Mouse (Mus musculus): ENCODE measurements around the gene Vash1. TPM values are rescaled to one million over a fixed set of nuclear protein-coding genes. Genes with fewer than 3 reads are reported as not detected.

Vash1 gene
- total RNA-seq (2022), result 10 to 100 TPM in 3 of 4 experiments, 1 to 10 TPM in 1; 6.6 to 16.3 (median 13.3) TPM

- no peak for DNase-seq (ENCODE audit: low spot score)
Observed at GRCm38 (mm10) chr12:86678591-86679545, at the start of gene Vash1. TSS of gene Vash1 (plus strand) at chr12:86678700.

GRCm38 (mm10) chr12:86628783-86629172, 49.7 kb upstream of the Vash1 start:
- no peak for DNase-seq (ENCODE audit: low spot score)

GRCm38 (mm10) chr12:86641763-86642162, 36.7 kb upstream of the Vash1 start:
- DNase-seq (ENCODE audit: low spot score), result no peak

GRCm38 (mm10) chr12:86644512-86645273, 33.8 kb upstream of the Vash1 start:
- DNase-seq (ENCODE audit: low spot score), result no peak

- no peak for DNase-seq (ENCODE audit: low spot score)
Observed at GRCm38 (mm10) chr12:86645494-86645893, 33.0 kb upstream of the Vash1 start.

- no peak for DNase-seq (ENCODE audit: low spot score)
Observed at GRCm38 (mm10) chr12:86646831-86647230, 31.7 kb upstream of the Vash1 start.

GRCm38 (mm10) chr12:86647279-86647678, 31.2 kb upstream of the Vash1 start:
- no peak for DNase-seq (ENCODE audit: low spot score)

- no peak for DNase-seq (ENCODE audit: low spot score)
Observed at GRCm38 (mm10) chr12:86647736-86648135, 30.8 kb upstream of the Vash1 start.

GRCm38 (mm10) chr12:86648489-86648888, 30.0 kb upstream of the Vash1 start:
- no peak for DNase-seq (ENCODE audit: low spot score)

- no peak for DNase-seq (ENCODE audit: low spot score)
Observed at GRCm38 (mm10) chr12:86651301-86651860, 27.1 kb upstream of the Vash1 start.

GRCm38 (mm10) chr12:86652570-86653041, 25.9 kb upstream of the Vash1 start:
- peak; percentile 94 for DNase-seq (ENCODE audit: low spot score)

- DNase-seq (ENCODE audit: low spot score), result no peak
Observed at GRCm38 (mm10) chr12:86659447-86659968, 19.0 kb upstream of the Vash1 start.

GRCm38 (mm10) chr12:86660466-86660865, 18.0 kb upstream of the Vash1 start:
- DNase-seq (ENCODE audit: low spot score), result no peak

GRCm38 (mm10) chr12:86665656-86666055, 12.8 kb upstream of the Vash1 start:
- DNase-seq (ENCODE audit: low spot score), result no peak

- DNase-seq (ENCODE audit: low spot score), result no peak
Observed at GRCm38 (mm10) chr12:86668404-86668803, 10.1 kb upstream of the Vash1 start.

GRCm38 (mm10) chr12:86672105-86672504, 6.4 kb upstream of the Vash1 start:
- no peak for DNase-seq (ENCODE audit: low spot score)

- DNase-seq (ENCODE audit: low spot score), result no peak
Observed at GRCm38 (mm10) chr12:86672507-86672906, 6.0 kb upstream of the Vash1 start.

- DNase-seq (ENCODE audit: low spot score), result no peak
Observed at GRCm38 (mm10) chr12:86679546-86679930, 1.0 kb downstream of the Vash1 start.

- DNase-seq (ENCODE audit: low spot score), result no peak
Observed at GRCm38 (mm10) chr12:86679991-86680491, 1.5 kb downstream of the Vash1 start.

- DNase-seq (ENCODE audit: low spot score), result no peak
Observed at GRCm38 (mm10) chr12:86680591-86681193, 2.2 kb downstream of the Vash1 start.

- DNase-seq (ENCODE audit: low spot score), result no peak
Observed at GRCm38 (mm10) chr12:86681626-86682025, 3.1 kb downstream of the Vash1 start.
